Mouse (Mus musculus) hindbrain, embryonic 12.5 days (tissue): ENCODE results near the gene L3hypdh. TPM values are rescaled to one million over a fixed set of nuclear protein-coding genes. Genes with fewer than 3 reads are reported as not detected.

Source experiments
- ATAC-seq: fragments of 200-750 bp; cut with Nextera tagmentation; 2 replicates; pipeline ENCODE4 v1.8.0; 2017; ENCODE audit warnings: moderate TSS enrichment; ENCODE audit not compliant: low FRiP score
- H3K27ac ChIP-seq: fragments of 300-500 bp; sonication (generic); 2 replicates; pipeline ENCODE4 v1.5.1; 2016; ENCODE audit warnings: mild to moderate bottlenecking
- H3K27me3 ChIP-seq: fragments of 300-500 bp; sonication (generic); 2 replicates; pipeline ENCODE4 v1.6.1; 2016; ENCODE audit warnings: mild to moderate bottlenecking
- H3K36me3 ChIP-seq: fragments of 300-500 bp; sonication (generic); 2 replicates; pipeline ENCODE4 v1.6.1; 2016; ENCODE audit warnings: mild to moderate bottlenecking
- H3K4me1 ChIP-seq: fragments of 300-500 bp; sonication (generic); 2 replicates; pipeline ENCODE4 v1.6.1; 2016
- H3K4me2 ChIP-seq: fragments of 300-500 bp; sonication (generic); replicated peaks from 2 replicates; pipeline ENCODE4 v1.6.1; 2016; ENCODE audit warnings: mild to moderate bottlenecking
- H3K4me3 ChIP-seq: fragments of 300-500 bp; sonication (generic); 2 replicates; pipeline ENCODE4 v1.5.1; 2016; ENCODE audit warnings: mild to moderate bottlenecking
- H3K9ac ChIP-seq: fragments of 300-500 bp; sonication (generic); 2 replicates; pipeline ENCODE4 v1.6.1; 2016; ENCODE audit warnings: mild to moderate bottlenecking, moderate library complexity
- H3K9me3 ChIP-seq: fragments of 300-500 bp; sonication (generic); replicated peaks from 2 replicates; pipeline ENCODE4 v1.6.1; 2016; ENCODE audit warnings: mild to moderate bottlenecking
- WGBS: fragments of 180-500 bp; shearing (Covaris S2); methylation state at CpG from one replicate; pipeline ENCODE4 v1.1.7; 2016; 5-methylcytosine and 5-hydroxymethylcytosine counted together
- polyA plus RNA-seq: library from polyadenylated mRNA; unstranded; fragments of >200 nt; fragmentation: Nextera tagmentation; extraction: Ambion mirVana; gene quantifications from 2 replicates; pipeline ENCODE4 v1.2.1, GENCODE M21; 2016

The L3hypdh gene
- polyA plus RNA-seq, 1 experiment from 2014 or later = 11.4 TPM

- H3K9me3 ChIP-seq = no peaks in the 10 kb centered on the region
- H3K9ac ChIP-seq = peak overlapping the region; percentile 74
- H3K4me3 ChIP-seq = peak overlapping the region; percentile 58
- no peaks in the 10 kb centered on the region for H3K36me3 ChIP-seq
- H3K4me1 ChIP-seq = peaks cover 32% of the 10 kb centered on the region
- H3K27ac ChIP-seq = peak overlapping the region; percentile 83
- H3K27me3 ChIP-seq = no peaks in the 10 kb centered on the region
- 3% methylated on average over 46 of the region's 46 CpGs for WGBS
- peak overlapping the region; percentile 82 for H3K4me2 ChIP-seq
- ATAC-seq = peak; percentile 6
These were observed 797 bp downstream of the L3hypdh start for GRCm38 (mm10) chr12:72084261-72085023.

- no peaks in the 10 kb centered on the region for H3K27me3 ChIP-seq
- no peak overlapping the region for H3K27ac ChIP-seq
- no peak for ATAC-seq
- no peak overlapping the region for H3K9ac ChIP-seq
- no peak overlapping the region for H3K4me3 ChIP-seq
- H3K36me3 ChIP-seq = no peaks in the 10 kb centered on the region
- no peaks in the 10 kb centered on the region for H3K9me3 ChIP-seq
- WGBS = 91% methylated on average over 9 of the region's 9 CpGs
- H3K4me2 ChIP-seq = no peak overlapping the region
- H3K4me1 ChIP-seq = peaks cover 29% of the 10 kb centered on the region
These were observed 2.0 kb downstream of the L3hypdh start for GRCm38 (mm10) chr12:72083265-72083664.

GRCm38 (mm10) chr12:72082370-72082769, 2.9 kb downstream of the L3hypdh start:
- Histone ChIP-seq H3K9me3 (no peaks in the 10 kb centered on the region), H3K27ac (no peak overlapping the region), H3K4me2 (peak overlapping the region; percentile 40), H3K4me1 (peaks cover 20% of the 10 kb centered on the region), H3K4me3 (0 out of 2 replicates have a peak overlapping the region, but pooled peaks have one; percentile 5), H3K9ac (no peak overlapping the region), H3K27me3 (no peaks in the 10 kb centered on the region), H3K36me3 (no peaks in the 10 kb centered on the region)
- no peak for ATAC-seq
- WGBS = 32% methylated on average over 18 of the region's 18 CpGs

- peaks cover 18% of the 10 kb centered on the region for H3K4me1 ChIP-seq
- H3K36me3 ChIP-seq = 0 out of 2 replicates have a peak, but pooled peaks cover under 1% of the 10 kb centered on the region
- H3K9me3 ChIP-seq = no peaks in the 10 kb centered on the region
- H3K27ac ChIP-seq = no peak overlapping the region
- no peaks in the 10 kb centered on the region for H3K27me3 ChIP-seq
- no peak for ATAC-seq
- no peak overlapping the region for H3K9ac ChIP-seq
- 80% methylated on average over 3 of the region's 3 CpGs for WGBS
- H3K4me2 ChIP-seq = peak overlapping the region; percentile 40; the same call in 1 of the 2 replicates
- H3K4me3 ChIP-seq = 0 out of 2 replicates have a peak overlapping the region, but pooled peaks have one; percentile 5
These were observed 3.3 kb downstream of the L3hypdh start for GRCm38 (mm10) chr12:72081961-72082360.

GRCm38 (mm10) chr12:72078248-72078647, 7.0 kb downstream of the L3hypdh start:
- ATAC-seq = no peak
- Histone ChIP-seq H3K9ac (no peak overlapping the region), H3K9me3 (no peaks in the 10 kb centered on the region), H3K4me1 (peaks cover 9% of the 10 kb centered on the region), H3K27me3 (no peaks in the 10 kb centered on the region), H3K4me3 (no peak overlapping the region), H3K36me3 (0 out of 2 replicates have a peak, but pooled peaks cover 8% of the 10 kb centered on the region), H3K27ac (no peak overlapping the region), H3K4me2 (no peak overlapping the region)
- WGBS = 89% methylated on average over 3 of the region's 3 CpGs

GRCm38 (mm10) chr12:72070327-72071269, 14.6 kb downstream of the L3hypdh start, which contains the start of gene Gpr135:
Gene Gpr135, minus strand, starts transcription at chr12:72071125.
- Histone ChIP-seq H3K36me3 (0 out of 2 replicates have a peak, but pooled peaks cover 6% of the 10 kb centered on the region), H3K4me2 (peak within 1 kb of the TSS; percentile 83), H3K27ac (peak within 1 kb of the TSS; percentile 77), H3K4me1 (peaks cover 8% of the 10 kb centered on the region), H3K27me3 (peaks cover 12% of the 10 kb centered on the region), H3K9me3 (no peaks in the 10 kb centered on the region), H3K4me3 (peak within 1 kb of the TSS; percentile 72), H3K9ac (peak within 1 kb of the TSS; percentile 76)
- under 1% methylated on average over 93 of the region's 94 CpGs for WGBS
- ATAC-seq = peak; percentile 91

GRCm38 (mm10) chr12:72069626-72070326, 15.5 kb downstream of the L3hypdh start:
- H3K4me2 ChIP-seq = peak overlapping the region; percentile 83
- peaks cover 8% of the 10 kb centered on the region for H3K4me1 ChIP-seq
- WGBS = 5% methylated on average over 40 of the region's 40 CpGs
- H3K4me3 ChIP-seq = peak overlapping the region; percentile 72
- 0 out of 2 replicates have a peak, but pooled peaks cover 6% of the 10 kb centered on the region for H3K36me3 ChIP-seq
- ATAC-seq = no peak; the same call in 1 of the 2 replicates
- H3K9ac ChIP-seq = peak overlapping the region; percentile 9
- H3K27me3 ChIP-seq = peaks cover 12% of the 10 kb centered on the region
- peak overlapping the region; percentile 77; the same call in 1 of the 2 replicates for H3K27ac ChIP-seq
- no peaks in the 10 kb centered on the region for H3K9me3 ChIP-seq

- 87% methylated on average over 1 of the region's 1 CpGs for WGBS
- H3K4me2 ChIP-seq = no peak overlapping the region
These were observed 27.5 kb downstream of the L3hypdh start for GRCm38 (mm10) chr12:72057780-72058179.

GRCm38 (mm10) chr12:72053851-72054250, 31.4 kb downstream of the L3hypdh start:
- H3K36me3 ChIP-seq = no peaks in the 10 kb centered on the region
- ATAC-seq = no peak
- no peak overlapping the region for H3K9ac ChIP-seq
- H3K4me3 ChIP-seq = no peak overlapping the region
- H3K4me1 ChIP-seq = no peaks in the 10 kb centered on the region
- 40% methylated on average over 6 of the region's 6 CpGs for WGBS
- H3K27me3 ChIP-seq = no peaks in the 10 kb centered on the region
- H3K9me3 ChIP-seq = peaks cover 5% of the 10 kb centered on the region; the same call in 1 of the 2 replicates
- no peak overlapping the region for H3K4me2 ChIP-seq
- no peak overlapping the region for H3K27ac ChIP-seq

More at GRCm38 (mm10) chr12:72057780-72058179, 27.5 kb downstream of the L3hypdh start:
- Histone ChIP-seq H3K27ac (no peak overlapping the region), H3K9me3 (no peaks in the 10 kb centered on the region), H3K36me3 (no peaks in the 10 kb centered on the region), H3K4me1 (no peaks in the 10 kb centered on the region), H3K9ac (no peak overlapping the region), H3K27me3 (no peaks in the 10 kb centered on the region), H3K4me3 (no peak overlapping the region)
- ATAC-seq = no peak

GRCm38 (mm10) chr12:72053303-72053702, 31.9 kb downstream of the L3hypdh start:
- no peak for ATAC-seq
- H3K4me1 ChIP-seq = no peaks in the 10 kb centered on the region

GRCm38 (mm10) chr12:72052571-72052970, 32.7 kb downstream of the L3hypdh start:
- Histone ChIP-seq H3K9ac (no peak overlapping the region), H3K27me3 (no peaks in the 10 kb centered on the region), H3K36me3 (no peaks in the 10 kb centered on the region), H3K4me3 (no peak overlapping the region), H3K9me3 (peaks cover 5% of the 10 kb centered on the region; the same call in 1 of the 2 replicates), H3K4me2 (no peak overlapping the region), H3K4me1 (no peaks in the 10 kb centered on the region), H3K27ac (no peak overlapping the region)
- no peak for ATAC-seq
- 86% methylated on average over 6 of the region's 6 CpGs for WGBS

More at GRCm38 (mm10) chr12:72053303-72053702, 31.9 kb downstream of the L3hypdh start:
- no peak overlapping the region for H3K9ac ChIP-seq
- no peaks in the 10 kb centered on the region for H3K27me3 ChIP-seq
- H3K9me3 ChIP-seq = peaks cover 5% of the 10 kb centered on the region; the same call in 1 of the 2 replicates
- 48% methylated on average over 6 of the region's 6 CpGs for WGBS
- H3K4me3 ChIP-seq = no peak overlapping the region
- no peak overlapping the region for H3K27ac ChIP-seq
- H3K36me3 ChIP-seq = no peaks in the 10 kb centered on the region
- no peak overlapping the region for H3K4me2 ChIP-seq
